Mouse (Mus musculus) MEL (cell line): ENCODE measurements around the gene Znrf4. TPM values are rescaled to one million over a fixed set of nuclear protein-coding genes. Genes with fewer than 3 reads are reported as not detected.

ENCODE experiments used
- DNase-seq: peaks from one replicate; pipeline ENCODE4 v3.0.0; 2011; ENCODE audit warnings: low read depth, low spot score
- H3K27ac ChIP-seq: 2 replicates; pipeline ENCODE4 v1.5.1; 2012; ENCODE audit warnings: low read depth, mild to moderate bottlenecking, control low read depth, low read length, moderate library complexity; ENCODE audit not compliant: control insufficient read depth
- H3K27me3 ChIP-seq, 2 experiments: fragments of 150-350 bp in 1 of 2; sonication (generic) in 1 of 2; 2 replicates each; pipeline ENCODE4 v1.6.1; 2012; ENCODE audit warnings: low read length in 2 of 2, mild to moderate bottlenecking in 2 of 2, improper control_type of control experiment in 1 of 2, moderate library complexity in 1 of 2; ENCODE audit not compliant: insufficient read depth in 2 of 2, control insufficient read depth in 1 of 2
- H3K36me3 ChIP-seq, 2 experiments: 2 replicates each; pipeline ENCODE4 v1.6.1; 2012 to 2014; ENCODE audit warnings: low read length in 2 of 2, improper control_type of control experiment in 1 of 2, inconsistent platforms in 1 of 2, mild to moderate bottlenecking in 1 of 2; ENCODE audit not compliant: insufficient read depth in 2 of 2, control insufficient read depth in 1 of 2
- H3K4me1 ChIP-seq, 2 experiments: fragments of 150-350 bp in 1 of 2; sonication (generic) in 1 of 2; 2 replicates each; pipeline ENCODE4 v1.6.1; 2012; ENCODE audit warnings: low read length in 2 of 2, improper control_type of control experiment in 1 of 2, mild to moderate bottlenecking in 1 of 2; ENCODE audit not compliant: insufficient read depth in 2 of 2, control insufficient read depth in 1 of 2
- H3K4me3 ChIP-seq, 2 experiments: fragments of 150-350 bp in 1 of 2; sonication (generic) in 1 of 2; 2 replicates each; pipeline ENCODE4 v1.5.1; 2012; ENCODE audit warnings: low read depth in 2 of 2, low read length in 2 of 2, mild to moderate bottlenecking in 2 of 2, moderate library complexity in 2 of 2, control low read depth in 1 of 2, improper control_type of control experiment in 1 of 2; ENCODE audit not compliant: control insufficient read depth in 1 of 2, insufficient read depth in 1 of 2
- H3K79me2 ChIP-seq: 2 replicates; pipeline ENCODE4 v1.6.1; 2012; ENCODE audit warnings: mild to moderate bottlenecking, low read length, moderate library complexity; ENCODE audit not compliant: control insufficient read depth, poor library complexity, insufficient read depth
- H3K9ac ChIP-seq: 2 replicates; pipeline ENCODE4 v1.6.1; 2012; ENCODE audit warnings: low read depth, mild to moderate bottlenecking, control low read depth, low read length, moderate library complexity; ENCODE audit not compliant: control insufficient read depth, poor library complexity, severe bottlenecking
- H3K9me3 ChIP-seq: fragments of 150-350 bp; sonication (generic); replicated peaks from 2 replicates; pipeline ENCODE4 v1.6.1; 2012; ENCODE audit warnings: mild to moderate bottlenecking, low read length, improper control_type of control experiment, moderate library complexity; ENCODE audit not compliant: insufficient read depth
- BHLHE40 ChIP-seq: IDR thresholded peaks from 2 replicates; pipeline ENCODE4 v1.6.1; 2012; ENCODE audit warnings: low read depth, mild to moderate bottlenecking, inconsistent platforms, low read length, improper control_type of control experiment, borderline replicate concordance
- CHD2 ChIP-seq: IDR thresholded peaks from 2 replicates; pipeline ENCODE4 v1.6.1; 2011; ENCODE audit warnings: low read length, improper control_type of control experiment
- CTCF ChIP-seq, 3 experiments: IDR thresholded peaks in 2 of 3; conservative IDR thresholded peaks in 1 of 3; 2 replicates each; pipeline ENCODE4 v1.5.1; 2011 to 2012; ENCODE audit warnings: low read length in 3 of 3, low read depth in 2 of 3, mild to moderate bottlenecking in 2 of 3, improper control_type of control experiment in 1 of 3, inconsistent platforms in 1 of 3, mixed read lengths in 1 of 3, moderate library complexity in 1 of 3; ENCODE audit not compliant: control insufficient read depth in 1 of 3, insufficient read depth in 1 of 3, poor library complexity in 1 of 3, severe bottlenecking in 1 of 3
- E2F4 ChIP-seq: IDR thresholded peaks from 2 replicates; pipeline ENCODE4 v1.6.1; 2011; ENCODE audit warnings: low read depth, low read length, improper control_type of control experiment, borderline replicate concordance
- EP300 ChIP-seq, 2 experiments: IDR thresholded peaks; 2 replicates each; pipeline ENCODE4 v1.6.1; 2011; ENCODE audit warnings: improper control_type of control experiment in 2 of 2, low read length in 2 of 2, low read depth in 1 of 2, mild to moderate bottlenecking in 1 of 2
- GATA1 ChIP-seq: IDR thresholded peaks from 2 replicates; pipeline ENCODE4 v1.6.1; 2011; ENCODE audit warnings: low read depth, low read length, improper control_type of control experiment
- HCFC1 ChIP-seq: IDR thresholded peaks from 2 replicates; pipeline ENCODE4 v1.6.1; 2012; ENCODE audit warnings: low read depth, mild to moderate bottlenecking, inconsistent platforms, low read length, improper control_type of control experiment, moderate library complexity
- KAT2A ChIP-seq: conservative IDR thresholded peaks from 2 replicates; pipeline ENCODE4 v1.6.1; 2012; ENCODE audit warnings: low read depth, low read length, improper control_type of control experiment, inconsistent platforms
- MAFK ChIP-seq: IDR thresholded peaks from 2 replicates; pipeline ENCODE4 v1.6.1; 2011; ENCODE audit warnings: low read depth, mild to moderate bottlenecking, low read length, improper control_type of control experiment, borderline replicate concordance
- MEF2A ChIP-seq: IDR thresholded peaks from 2 replicates; pipeline ENCODE4 v1.6.1; 2014; ENCODE audit warnings: low read depth, mild to moderate bottlenecking, inconsistent platforms, low read length, improper control_type of control experiment; ENCODE audit not compliant: poor library complexity, insufficient replicate concordance, severe bottlenecking; ENCODE audit errors: extremely low read depth
- MXI1 ChIP-seq: IDR thresholded peaks from 2 replicates; pipeline ENCODE4 v1.6.1; 2011; ENCODE audit warnings: mild to moderate bottlenecking, low read depth, low read length, improper control_type of control experiment
- MYC ChIP-seq: IDR thresholded peaks from 2 replicates; pipeline ENCODE4 v1.6.1; 2011; ENCODE audit warnings: low read depth, mild to moderate bottlenecking, low read length, improper control_type of control experiment, moderate library complexity
- POLR2A ChIP-seq, 2 experiments: IDR thresholded peaks; 2 replicates each; pipeline ENCODE4 v1.6.1; 2011 to 2012; ENCODE audit warnings: low read length in 2 of 2, mild to moderate bottlenecking in 2 of 2, control low read depth in 1 of 2, improper control_type of control experiment in 1 of 2, low read depth in 1 of 2, moderate library complexity in 1 of 2; ENCODE audit not compliant: control insufficient read depth in 1 of 2, insufficient read depth in 1 of 2, poor library complexity in 1 of 2
- POLR2AphosphoS5 ChIP-seq: IDR thresholded peaks from 2 replicates; pipeline ENCODE4 v1.6.1; 2012; ENCODE audit warnings: low read depth, borderline replicate concordance, mild to moderate bottlenecking, inconsistent platforms, low read length, moderate library complexity, mixed read lengths
- RAD21 ChIP-seq: IDR thresholded peaks from 2 replicates; pipeline ENCODE4 v1.6.1; 2011; ENCODE audit warnings: mild to moderate bottlenecking, low read depth, low read length, improper control_type of control experiment
- TBP ChIP-seq: IDR thresholded peaks from 2 replicates; pipeline ENCODE4 v1.8.0; 2011; ENCODE audit warnings: low read depth, low read length, improper control_type of control experiment
- USF2 ChIP-seq, 2 experiments: IDR thresholded peaks; 2 replicates each; pipeline ENCODE4 v1.6.1; 2011 to 2012; ENCODE audit warnings: improper control_type of control experiment in 2 of 2, low read length in 2 of 2, borderline replicate concordance in 1 of 2, inconsistent platforms in 1 of 2, low read depth in 1 of 2, mild to moderate bottlenecking in 1 of 2; ENCODE audit not compliant: insufficient read depth in 1 of 2
- ZKSCAN1 ChIP-seq: IDR thresholded peaks from 2 replicates; pipeline ENCODE4 v1.6.1; 2012; ENCODE audit warnings: low read depth, mild to moderate bottlenecking, inconsistent platforms, low read length, improper control_type of control experiment, moderate library complexity
- ZMIZ1 ChIP-seq: IDR thresholded peaks from 2 replicates; pipeline ENCODE4 v1.6.1; 2012; ENCODE audit warnings: low read depth, mild to moderate bottlenecking, inconsistent platforms, low read length, improper control_type of control experiment, moderate library complexity
- polyA plus RNA-seq, 2 experiments: library from polyadenylated mRNA; stranded (reverse) in 1 of 2; unstranded in 1 of 2; fragments of >175 nt in 1 of 2; fragments of >200 nt in 1 of 2; gene quantifications; 2 replicates each; pipeline versions ENCODE4 v1.2.1 to v1.2.4; 2012; ENCODE audit warnings: low replicate concordance in 2 of 2, low read depth in 1 of 2; ENCODE audit not compliant: insufficient read length in 2 of 2, insufficient read depth in 1 of 2, missing spikeins in 1 of 2
- total RNA-seq: library from RNA; depleted of rRNA; stranded (reverse); fragments of 300-350 nt; gene quantifications from 2 replicates; pipeline ENCODE4 v1.2.3, GENCODE M21; 2012

The Znrf4 gene
- total and polyA plus RNA-seq, 3 experiments = not detected

DNA sequence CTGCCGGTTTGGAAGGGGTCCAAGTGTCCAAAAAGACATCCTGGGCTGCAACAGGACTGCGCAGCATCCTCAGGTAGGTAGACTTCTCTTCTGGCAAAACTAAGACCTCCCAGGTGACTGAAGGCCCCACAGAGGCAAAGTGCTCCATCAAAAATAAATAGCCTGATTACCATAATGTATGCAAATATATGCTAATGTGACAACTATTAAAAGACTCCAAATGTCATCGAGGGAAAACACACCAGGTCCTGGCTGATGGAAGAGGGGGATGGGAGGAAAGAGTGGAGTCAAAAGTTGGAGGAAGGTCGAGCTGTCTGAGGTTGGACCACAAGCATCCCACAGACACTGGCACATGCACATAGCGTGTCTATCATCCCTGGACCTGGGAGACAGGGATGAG, 13.0 kb downstream of the Znrf4 start:
- TF ChIP-seq GATA1 (no peak), RAD21 (no peak), TBP (no peak), HCFC1 (no peak), E2F4 (no peak), EP300 (IDR thresholded peaks at IDR 0.05; ENCODE audit: low read depth in 1 of 2, low read length in 2 of 2) (no peak), POLR2AphosphoS5 (no peak), MYC (no peak), ZKSCAN1 (no peak), CTCF (IDR thresholded peaks at IDR 0.05 in 2 of 3, conservative IDR thresholded peaks at IDR 0.05 in 1 of 3; ENCODE audit: control insufficient read depth in 1 of 3, insufficient read depth in 1 of 3, low read depth in 2 of 3, low read length in 3 of 3, poor library complexity in 1 of 3, severe bottlenecking in 1 of 3) (no peak)
- no peaks in the 10 kb centered on the region for H3K9me3 ChIP-seq
- H3K4me1 ChIP-seq = no peaks in the 10 kb centered on the region

DNA sequence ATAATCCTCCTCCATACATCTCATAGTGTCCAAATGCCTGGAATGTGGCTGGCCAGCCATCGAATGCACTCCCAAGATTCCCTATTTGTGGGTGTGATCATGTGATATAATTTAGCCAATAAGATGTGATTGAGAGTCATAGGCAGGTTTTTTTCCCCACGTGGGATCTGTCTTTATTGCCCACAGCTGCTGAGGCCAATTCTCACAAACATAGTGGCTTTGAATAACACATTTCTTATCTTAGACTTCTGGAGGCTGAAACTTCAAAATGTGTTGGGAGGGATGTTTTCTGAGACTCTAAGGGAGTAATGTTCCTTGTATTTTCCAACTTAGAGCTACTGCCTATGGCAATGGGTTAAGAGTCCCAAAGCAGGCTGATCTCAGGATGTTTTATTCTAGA, 17.8 kb downstream of the Znrf4 start:
- no peak overlapping the region for H3K9ac ChIP-seq
- no peak for DNase-seq
- no peaks in the 10 kb centered on the region for H3K4me1 ChIP-seq
- TF ChIP-seq USF2 (IDR thresholded peaks at IDR 0.05; ENCODE audit: borderline replicate concordance in 1 of 2, insufficient read depth in 1 of 2, low read depth in 1 of 2, low read length in 2 of 2) = no peak
- no peak for TF ChIP-seq MEF2A
- no peak for TF ChIP-seq HCFC1
- no peak for TF ChIP-seq POLR2A (IDR thresholded peaks at IDR 0.05; ENCODE audit: control insufficient read depth in 1 of 2, insufficient read depth in 1 of 2, low read depth in 1 of 2, low read length in 2 of 2, poor library complexity in 1 of 2)
- no peak for TF ChIP-seq MXI1
- no peak for TF ChIP-seq MAFK
- TF ChIP-seq KAT2A = no peak
- TF ChIP-seq ZMIZ1 = no peak
- TF ChIP-seq CHD2 = no peak
- no peak for TF ChIP-seq BHLHE40
- no peak for TF ChIP-seq MYC
- no peak for TF ChIP-seq RAD21
- TF ChIP-seq CTCF (IDR thresholded peaks at IDR 0.05 in 2 of 3, conservative IDR thresholded peaks at IDR 0.05 in 1 of 3; ENCODE audit: control insufficient read depth in 1 of 3, insufficient read depth in 1 of 3, low read depth in 2 of 3, low read length in 3 of 3, poor library complexity in 1 of 3, severe bottlenecking in 1 of 3) = no peak
- no peaks in the 10 kb centered on the region for H3K79me2 ChIP-seq
- no peaks in the 10 kb centered on the region for H3K36me3 ChIP-seq
- no peak overlapping the region for H3K4me3 ChIP-seq
- H3K9me3 ChIP-seq = no peaks in the 10 kb centered on the region
- peaks cover 2 to 7% of the 10 kb centered on the region in 2 experiments; a peak in 2 of 4 replicates for H3K27me3 ChIP-seq
- no peak overlapping the region for H3K27ac ChIP-seq

More for the DNA sequence above, 13.0 kb downstream of the Znrf4 start:
- DNase-seq = no peak
- no peak overlapping the region for H3K9ac ChIP-seq
- no peak overlapping the region for H3K27ac ChIP-seq
- no peaks in the 10 kb centered on the region for H3K79me2 ChIP-seq
- H3K4me3 ChIP-seq = no peak overlapping the region
- H3K36me3 ChIP-seq = no peaks in the 10 kb centered on the region
- peaks cover 2 to 7% of the 10 kb centered on the region in 2 experiments; a peak in 2 of 4 replicates for H3K27me3 ChIP-seq
